Mouse (Mus musculus) cortical plate, adult 2 months (tissue): ENCODE data around the gene Ptgds.

Experiments
- CTCF ChIP-seq: fragments of 200-500 bp; IDR thresholded peaks from 2 replicates; pipeline ENCODE4 v1.5.1; 2011; ENCODE audit warnings: mild to moderate bottlenecking, control low read depth, low read length; ENCODE audit not compliant: insufficient read depth; ENCODE audit errors: extremely low read depth
- POLR2A ChIP-seq: fragments of 200-500 bp; IDR thresholded peaks from 2 replicates; pipeline ENCODE4 v1.6.1; 2011; ENCODE audit warnings: mild to moderate bottlenecking, low read length, control low read depth; ENCODE audit not compliant: insufficient read depth; ENCODE audit errors: extremely low read depth

- TF ChIP-seq CTCF (peak; percentile 79), POLR2A (no peak)
These were observed 43.1 kb downstream of the Ptgds start for GRCm38 (mm10) chr2:25426721-25427191.
